Mouse (Mus musculus) megakaryocyte progenitor cell, adult 5-6 weeks (primary cell): Measurements from ENCODE around the gene Gm9767. TPM values are rescaled to one million over a fixed set of nuclear protein-coding genes. Genes with fewer than 3 reads are reported as not detected.

Experiments used
- ATAC-seq: replicated peaks from 2 replicates; pipeline ENCODE4 v1.8.0; 2016; ENCODE audit warnings: mild to moderate bottlenecking, moderate TSS enrichment, inconsistent platforms; ENCODE audit not compliant: poor library complexity
- total RNA-seq, 2 experiments: library from RNA; stranded (forward) in 1 of 2; stranded (reverse) in 1 of 2; fragments of 157-497, 149-512 nt in 1 of 2; fragments of 200-1000 nt in 1 of 2; gene quantifications; 2 replicates each; pipeline versions ENCODE4 v1.2.3 to v1.2.4; 2015 to 2017

Gene Gm9767
- total RNA-seq (2015) (not detected in 2 replicates), total RNA-seq (2017) (not detected in 2 replicates)

DNA sequence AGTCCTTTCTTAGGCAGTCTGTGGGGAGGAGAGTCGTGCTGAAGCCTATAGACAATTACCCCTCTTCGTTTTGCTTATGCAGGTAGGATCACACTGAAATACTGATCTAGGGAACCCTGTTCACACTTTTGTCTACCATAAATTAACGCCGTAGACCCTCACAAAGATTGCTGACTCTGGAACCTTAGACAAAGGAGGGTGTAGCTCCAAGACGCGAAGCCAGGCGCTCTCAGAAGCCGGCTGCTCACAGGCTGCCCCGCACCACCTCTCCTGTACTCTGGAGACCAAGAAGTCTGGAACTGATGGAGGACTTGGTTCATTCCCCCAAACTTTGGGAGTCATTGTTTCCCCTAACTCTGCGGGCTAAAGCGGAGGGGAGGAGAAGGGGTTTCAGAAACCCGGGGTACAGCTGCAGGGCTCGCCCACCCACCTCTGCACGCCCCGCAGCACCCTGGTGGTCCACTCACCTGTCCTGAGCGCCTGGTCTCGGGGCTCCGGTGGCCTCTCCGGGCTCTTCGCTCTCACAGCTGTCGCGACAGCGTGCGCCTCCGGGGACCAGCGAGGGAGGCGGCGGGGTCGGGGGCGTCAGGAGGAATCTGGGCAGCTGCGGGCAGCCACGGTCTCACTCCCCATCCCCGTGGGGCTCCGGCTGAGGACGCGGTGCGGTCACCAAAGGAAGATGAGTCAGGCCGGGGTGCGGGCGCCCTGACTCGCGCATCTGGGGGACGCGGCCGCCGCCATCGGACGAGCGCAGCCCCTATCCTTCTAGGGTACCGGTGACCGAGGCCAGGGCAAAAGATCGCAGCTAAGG, at the start of gene Gm9767:
Gene Gm9767 (plus strand): TSS at position 585 of the 811 bp plus-strand sequence.
- no peak for ATAC-seq

- no peak for ATAC-seq
Measured at GRCm38 (mm10) chr10:26034931-26035330, 43.1 kb upstream of the Gm9767 start.

- no peak for ATAC-seq
Measured at GRCm38 (mm10) chr10:26051177-26051576, 26.9 kb upstream of the Gm9767 start.

DNA sequence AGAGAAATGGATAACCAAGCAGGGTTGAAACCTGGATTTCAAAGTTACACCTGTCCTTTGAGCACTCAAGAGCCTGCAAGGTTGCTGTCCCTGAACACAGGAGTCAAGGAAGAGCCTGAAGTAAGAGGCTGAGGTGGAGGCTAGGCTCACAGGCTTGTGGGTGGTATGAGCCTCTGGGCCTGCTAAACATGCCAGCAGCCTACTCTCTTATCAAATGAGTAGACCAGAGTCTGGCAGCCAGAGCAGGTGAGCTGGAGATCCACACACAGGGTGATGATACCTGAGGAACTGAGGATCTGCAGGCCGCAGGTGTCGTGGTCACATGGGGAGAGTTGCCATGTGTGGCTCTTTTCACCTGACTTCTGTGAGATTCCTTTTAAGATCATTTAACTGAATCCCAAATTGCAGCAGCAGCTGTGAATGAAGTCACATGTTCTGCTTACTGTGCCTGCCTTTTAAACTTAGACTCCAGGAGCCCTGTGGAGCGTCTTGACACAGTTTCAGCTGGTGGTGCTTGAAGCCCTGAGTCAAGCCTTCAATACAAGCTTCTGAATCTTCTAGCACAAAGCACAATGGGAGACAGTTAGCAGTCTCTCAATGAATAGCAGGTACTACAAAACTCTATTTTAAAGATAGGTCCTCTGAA, 18.3 kb upstream of the Gm9767 start:
- no peak for ATAC-seq

DNA sequence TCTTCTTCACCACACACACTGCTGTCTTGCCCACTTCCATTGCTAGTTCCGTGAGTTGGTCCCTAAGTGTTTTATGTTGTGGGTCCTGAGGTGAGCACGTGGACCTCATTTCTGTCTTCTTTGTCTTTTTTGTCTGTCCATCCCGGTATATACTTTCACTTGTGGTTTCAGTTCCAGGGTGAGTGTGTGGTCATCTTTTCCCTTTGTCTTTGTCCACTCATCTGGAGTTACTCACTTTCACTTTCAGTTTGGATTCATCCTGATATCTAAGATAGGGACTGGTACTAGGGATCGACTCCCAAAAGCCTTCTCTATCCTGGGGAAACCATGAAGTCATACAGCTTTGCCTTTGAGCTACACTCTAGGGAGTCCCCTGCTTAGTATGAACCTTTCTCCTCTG, 15.0 kb upstream of the Gm9767 start:
- no peak for ATAC-seq

GRCm38 (mm10) chr10:26071986-26072385, 6.1 kb upstream of the Gm9767 start:
- ATAC-seq: no peak

- ATAC-seq: no peak
Measured at GRCm38 (mm10) chr10:26076949-26077348, 1.1 kb upstream of the Gm9767 start.

DNA sequence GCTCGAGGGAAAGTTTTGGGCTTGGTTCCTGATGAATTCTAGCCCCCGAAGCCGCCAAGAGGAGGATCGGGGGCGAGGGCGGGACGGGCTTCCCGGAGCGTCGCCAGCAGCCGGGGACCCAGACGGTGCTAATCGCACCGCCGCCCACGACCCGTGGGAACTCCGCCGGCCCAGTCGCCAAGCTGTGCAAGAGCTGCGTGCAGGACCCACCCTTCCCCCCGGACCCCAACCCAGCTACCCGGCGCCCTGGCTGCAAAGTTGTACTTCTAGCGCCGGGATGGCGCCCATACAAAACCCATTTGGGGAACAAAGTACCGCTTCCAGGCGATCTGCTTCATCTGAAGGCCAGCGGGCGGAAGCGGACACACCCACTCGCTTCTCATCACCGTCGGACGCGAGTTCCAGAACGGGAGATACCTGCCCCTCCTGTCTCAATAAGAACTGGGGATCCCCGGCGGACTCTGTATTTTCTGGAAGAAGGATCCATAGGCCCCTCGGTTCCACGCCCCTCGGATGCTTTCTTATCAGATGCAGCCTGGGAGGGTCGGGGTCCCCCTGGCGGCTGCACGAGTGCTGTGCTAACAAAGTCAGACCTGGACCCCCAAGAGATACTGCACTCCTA, 577 bp downstream of the Gm9767 start, which contains the start of gene Tmem200a:
Gene Tmem200a (minus strand): TSS at position 532 of the 622 bp plus-strand sequence.
- ATAC-seq: peak; percentile 52; the same call in 1 of the 2 replicates

GRCm38 (mm10) chr10:26079678-26080077, 1.6 kb downstream of the Gm9767 start:
- ATAC-seq: no peak

GRCm38 (mm10) chr10:26082081-26082480, 4.0 kb downstream of the Gm9767 start:
- ATAC-seq: no peak

GRCm38 (mm10) chr10:26103330-26103982, 25.4 kb downstream of the Gm9767 start:
- ATAC-seq: no peak

GRCm38 (mm10) chr10:26114409-26114808, 36.4 kb downstream of the Gm9767 start:
- no peak for ATAC-seq

DNA sequence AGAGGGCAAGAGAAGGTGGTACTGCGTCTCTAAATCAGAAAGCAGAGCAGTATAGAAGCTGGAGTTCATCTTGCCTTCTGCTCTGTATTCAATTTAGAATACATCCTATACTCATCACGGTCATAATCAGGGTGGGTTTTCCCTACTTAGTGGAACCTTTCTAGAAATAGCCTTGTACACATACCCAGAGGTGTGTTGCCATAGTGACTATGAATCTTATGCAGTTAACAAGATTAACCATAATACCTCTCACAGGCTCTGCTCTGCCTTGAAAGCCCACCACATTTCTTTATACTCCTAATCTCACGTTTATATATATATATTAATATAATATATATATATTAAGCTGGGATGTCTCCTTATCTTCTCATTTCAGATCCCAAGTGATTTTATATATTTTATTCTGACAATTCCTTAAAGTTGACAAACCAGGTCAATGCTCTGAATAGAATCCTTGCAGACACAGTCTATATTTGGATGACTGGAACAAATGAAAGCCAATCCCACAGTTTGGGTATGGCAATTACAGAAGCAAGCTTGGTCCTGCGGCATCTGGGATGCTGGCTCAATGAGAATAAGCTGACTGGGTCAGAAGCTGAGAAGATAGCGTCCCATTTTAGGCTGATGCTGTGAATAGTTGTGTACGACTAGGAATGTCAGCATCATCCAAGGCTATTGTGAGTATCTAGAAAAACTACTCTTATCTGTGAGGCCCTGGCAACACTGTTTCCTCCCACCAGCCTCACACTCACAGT, 41.2 kb downstream of the Gm9767 start:
- ATAC-seq: no peak

GRCm38 (mm10) chr10:26119822-26120183, 41.7 kb downstream of the Gm9767 start:
- no peak for ATAC-seq

Other genes with a start within 250 kb of the Gm9767 start
- not detected in 2 replicates for gene Tmem200a, start 797 bp downstream of the Gm9767 start, total RNA-seq (2015)
- not detected in 2 replicates for gene Tmem200a, start 797 bp downstream of the Gm9767 start, total RNA-seq (2017)
- gene Samd3, start 151.5 kb downstream of the Gm9767 start, total RNA-seq (2015): 0.07 TPM in 1 of 2 replicates, not detected in the other
- 0.83 TPM in 1 of 2 replicates, not detected in the other for gene Samd3, start 151.5 kb downstream of the Gm9767 start, total RNA-seq (2017)